In genomic region chr11:98088224-98088623, GRCm38 (mm10) we compare ENCODE assay signal across 10 mouse cellular contexts. TPM values are rescaled to one million over a fixed set of nuclear protein-coding genes. Genes with fewer than 3 reads are reported as not detected.
DNase-seq lines count a peak whose midpoint lies in the region; ATAC-seq and TF ChIP-seq lines count a peak whose summit lies in the region.
"Had no signal": no experiment of that assay in that cellular context is flagged by ENCODE, and none has a peak within 500 bp of the region (broad histone marks: within the 10 kb centered on the region; RNA-seq: fewer than 3 reads in every experiment).

No protein-coding gene starts in this region.

- no peak for TF ChIP-seq CTCF in kidney, adult 2 months (conservative IDR thresholded peaks at IDR 0.05; ENCODE audit: insufficient read depth, insufficient read length, low read depth, low read length)

- H3K4me1 ChIP-seq in kidney, adult 2 months (ENCODE audit: control insufficient read depth, insufficient read depth, low read length), result no peaks in the 10 kb centered on the region

- ATAC-seq in erythroblast, adult 5-6 weeks (replicated peaks; ENCODE audit: low FRiP score, poor library complexity, severe bottlenecking), result peak; percentile 49; the same call in 1 of the 2 replicates
- ATAC-seq: Patski had no signal

- no peak overlapping the region for H3K4me3 ChIP-seq in kidney, adult 2 months (ENCODE audit: insufficient read depth, low read depth, low read length)
- H3K4me3 ChIP-seq: limb, embryonic 12.5 days had no signal

- TF ChIP-seq POLR2A in kidney, adult 2 months (IDR thresholded peaks at IDR 0.05; ENCODE audit: low read depth, low read length), result no peak

- no peak overlapping the region for H3K27ac ChIP-seq in kidney, adult 2 months (ENCODE audit: insufficient read depth, low read depth, low read length)
- H3K27ac ChIP-seq: limb, embryonic 12.5 days had no signal

- peak; percentile 24 to 43 for DNase-seq in left cerebral cortex, adult 18-20 months (ENCODE audit: low spot score in 2 of 2)
- DNase-seq in left cerebral cortex, adult 11 months (ENCODE audit: low spot score), result no peak
- peak; percentile 42 for DNase-seq in ZHBTc4 (ENCODE audit: low read depth, low spot score)
- peak; percentile 58 for DNase-seq in kidney, adult 2 months
- peak; percentile 54 to 73 for DNase-seq in lung, postnatal 4 days
- no peak for DNase-seq in spleen, postnatal 14 days (ENCODE audit: low spot score in 2 of 2)
- DNase-seq in layer of hippocampus, adult 11-12 months (ENCODE audit: low spot score), result no peak

- WGBS in kidney, adult 2 months, result 44% methylated on average over 7 of the region's 7 CpGs

- H3K36me3 ChIP-seq in kidney, adult 2 months (ENCODE audit: control insufficient read depth, insufficient read depth, low read length), result peaks cover 6% of the 10 kb centered on the region

- H3K27me3 ChIP-seq in kidney, adult 2 months (replicated peaks; ENCODE audit: control insufficient read depth, insufficient read depth, low read length), result no peaks in the 10 kb centered on the region
- H3K27me3 ChIP-seq: limb, embryonic 12.5 days; Patski had no signal

RNA-seq across cellular contexts. Expression of gene Stac2, which starts 35.0 kb away (rescaled TPM):
- 100 to 1,000 TPM in 1 of 2 experiments, 10 to 100 TPM in 1; 86.3 to 109 TPM for total RNA-seq in left cerebral cortex, adult 18-20 months (2021)
- total RNA-seq in erythroblast, adult 5-6 weeks (2015; ENCODE audit: low replicate concordance), result not detected in 2 replicates
- total RNA-seq in erythroblast, adult 5-6 weeks (2017; ENCODE audit: low replicate concordance), result not detected in 2 replicates
- 0.05 and 0.42 TPM in 2 replicates for polyA plus RNA-seq in kidney, adult 2 months (2012; rRNA removed)

Comparison
In these comparisons a context has a peak if more than half of its experiments do, and no peak if none do; other contexts are left out.
1. DNase-seq: peak in left cerebral cortex, adult 18-20 months (2 of 2), ZHBTc4 (single experiment), kidney, adult 2 months (single experiment) and lung, postnatal 4 days (2 of 2); none in left cerebral cortex, adult 11 months (single experiment), spleen, postnatal 14 days (0 of 2) and layer of hippocampus, adult 11-12 months (single experiment).
2. RNA of gene Stac2, which starts 35.0 kb away (total RNA-seq): 86.3 to 109 TPM in left cerebral cortex, adult 18-20 months; not detected in erythroblast, adult 5-6 weeks; every median in the first group is over 10 times any median in the second.